Mouse (Mus musculus): ENCODE measurements around the gene Gm20388. TPM values are rescaled to one million over a fixed set of nuclear protein-coding genes. Genes with fewer than 3 reads are reported as not detected.

The Gm20388 gene
- total and polyA plus RNA-seq, 2 experiments from 2014 or later = 17.3 TPM; not detected in 1

DNA sequence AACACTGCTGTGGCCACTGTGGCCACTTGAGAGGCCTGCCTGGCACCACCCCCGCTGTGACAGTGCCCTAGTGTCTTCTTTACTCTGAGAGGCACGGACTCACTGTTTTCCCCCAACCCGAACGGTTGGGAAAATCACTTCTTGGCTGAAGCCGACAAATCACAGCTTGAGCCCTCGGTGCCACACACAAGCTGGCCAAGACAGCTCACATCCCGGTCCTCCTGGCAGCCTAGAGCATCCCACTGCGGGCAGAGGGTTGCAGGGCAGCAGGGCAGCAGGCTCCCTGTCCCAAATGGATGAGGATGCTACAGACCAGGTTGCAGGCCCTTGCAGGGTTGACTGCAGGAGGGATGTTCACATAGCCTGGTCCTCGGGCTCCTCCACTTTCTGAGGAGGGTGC, 1838.9 kb downstream of the Gm20388 start:
- TF ChIP-seq EP300 (IDR thresholded peaks at IDR 0.05; ENCODE audit: low read depth) (no peak), CTCF (IDR thresholded peaks at IDR 0.05; ENCODE audit: low read depth) (no peak)
- no peak for DNase-seq (ENCODE audit: low spot score)
- Histone ChIP-seq H3K27me3 (ENCODE audit: control insufficient read depth, insufficient read depth, low read length) (peaks cover 23% of the 10 kb centered on the region), H3K4me1 (ENCODE audit: control insufficient read depth, insufficient read depth) (no peaks in the 10 kb centered on the region), H3K4me2 (ENCODE audit: low read depth, low read length) (no peak overlapping the region), H3K27ac (ENCODE audit: low read depth) (no peak overlapping the region), H3K4me3 (ENCODE audit: low read depth, low read length) (no peak overlapping the region), H3K36me3 (replicated peaks; ENCODE audit: control insufficient read depth, insufficient read depth, low read length) (no peaks in the 10 kb centered on the region), H3K9ac (replicated peaks; ENCODE audit: low read depth, low read length) (no peak overlapping the region), H3K9me3 (replicated peaks; ENCODE audit: control insufficient read depth, low read length) (peaks cover 6% of the 10 kb centered on the region; the same call in 1 of the 2 replicates)
- 76% methylated on average over 9 of the region's 9 CpGs for WGBS
- no peak for ATAC-seq (ENCODE audit: insufficient read depth, low read depth)

DNA sequence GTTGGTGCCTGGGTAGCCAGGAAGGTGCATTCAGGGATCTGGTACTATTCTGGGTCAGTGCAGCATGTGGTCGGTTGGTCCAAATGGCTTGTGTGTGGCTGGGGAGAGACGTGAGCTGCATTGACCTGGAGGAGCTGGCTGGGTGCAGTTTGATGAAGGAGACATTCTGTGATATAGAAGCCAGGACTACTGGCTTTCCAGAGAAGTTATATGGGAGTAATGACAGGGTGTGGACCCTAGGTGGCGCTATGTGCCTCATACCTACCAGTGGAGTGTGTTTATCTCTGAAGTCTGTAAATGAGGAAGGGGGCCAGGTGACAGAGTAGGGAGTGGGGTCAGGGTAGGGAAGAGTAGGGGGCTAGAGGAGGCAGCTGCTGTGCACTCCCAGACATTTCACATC, 1839.9 kb downstream of the Gm20388 start:
- 26% methylated on average over 3 of the region's 3 CpGs for WGBS
- Histone ChIP-seq H3K27me3 (ENCODE audit: control insufficient read depth, insufficient read depth, low read length) (peaks cover 23% of the 10 kb centered on the region), H3K4me1 (ENCODE audit: control insufficient read depth, insufficient read depth) (no peaks in the 10 kb centered on the region)

DNA sequence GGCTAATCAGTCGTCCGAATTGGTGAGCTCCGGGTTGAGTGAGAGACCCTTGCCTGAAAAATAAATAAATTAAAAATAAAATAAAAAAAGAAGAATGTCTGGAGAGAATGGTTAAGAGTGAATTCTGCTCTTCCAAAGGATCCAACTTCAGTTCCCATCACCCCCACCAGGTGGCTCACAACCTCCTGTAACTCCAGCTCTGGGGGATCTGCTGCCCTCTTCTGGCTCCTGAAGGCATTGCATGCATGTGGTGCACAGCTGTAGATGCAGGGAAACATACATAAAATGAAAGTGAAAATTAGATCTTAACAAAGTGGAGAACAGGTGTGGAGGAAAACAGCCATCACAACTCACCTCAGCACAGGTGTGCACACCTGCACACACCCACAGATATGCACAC, 1840.8 kb downstream of the Gm20388 start:
- no peak overlapping the region for H3K4me2 ChIP-seq (ENCODE audit: low read depth, low read length)
- H3K4me1 ChIP-seq (ENCODE audit: control insufficient read depth, insufficient read depth) = no peaks in the 10 kb centered on the region
- DNase-seq (ENCODE audit: low spot score) = peak; percentile 49
- no peak overlapping the region for H3K27ac ChIP-seq (ENCODE audit: low read depth)
- H3K4me3 ChIP-seq (ENCODE audit: low read depth, low read length) = no peak overlapping the region
- peak; percentile 98 for TF ChIP-seq CTCF (IDR thresholded peaks at IDR 0.05; ENCODE audit: low read depth)
- no peak for TF ChIP-seq EP300 (IDR thresholded peaks at IDR 0.05; ENCODE audit: low read depth)
- 15% methylated on average over 3 of the region's 3 CpGs for WGBS
- H3K9ac ChIP-seq (replicated peaks; ENCODE audit: low read depth, low read length) = no peak overlapping the region
- ATAC-seq (ENCODE audit: insufficient read depth, low read depth) = no peak
- peaks cover 23% of the 10 kb centered on the region for H3K27me3 ChIP-seq (ENCODE audit: control insufficient read depth, insufficient read depth, low read length)
- peaks cover 6% of the 10 kb centered on the region; the same call in 1 of the 2 replicates for H3K9me3 ChIP-seq (replicated peaks; ENCODE audit: control insufficient read depth, low read length)
- H3K36me3 ChIP-seq (replicated peaks; ENCODE audit: control insufficient read depth, insufficient read depth, low read length) = no peaks in the 10 kb centered on the region

More for the DNA sequence above, 1839.9 kb downstream of the Gm20388 start:
- ATAC-seq (ENCODE audit: insufficient read depth, low read depth) (no peak), DNase-seq (ENCODE audit: low spot score) (no peak)
- H3K4me2 ChIP-seq (ENCODE audit: low read depth, low read length) = no peak overlapping the region
- H3K27ac ChIP-seq (ENCODE audit: low read depth) = no peak overlapping the region
- peaks cover 6% of the 10 kb centered on the region; the same call in 1 of the 2 replicates for H3K9me3 ChIP-seq (replicated peaks; ENCODE audit: control insufficient read depth, low read length)
- no peaks in the 10 kb centered on the region for H3K36me3 ChIP-seq (replicated peaks; ENCODE audit: control insufficient read depth, insufficient read depth, low read length)
- no peak overlapping the region for H3K4me3 ChIP-seq (ENCODE audit: low read depth, low read length)
- TF ChIP-seq CTCF (IDR thresholded peaks at IDR 0.05; ENCODE audit: low read depth) (no peak), EP300 (IDR thresholded peaks at IDR 0.05; ENCODE audit: low read depth) (no peak)
- H3K9ac ChIP-seq (replicated peaks; ENCODE audit: low read depth, low read length) = no peak overlapping the region

DNA sequence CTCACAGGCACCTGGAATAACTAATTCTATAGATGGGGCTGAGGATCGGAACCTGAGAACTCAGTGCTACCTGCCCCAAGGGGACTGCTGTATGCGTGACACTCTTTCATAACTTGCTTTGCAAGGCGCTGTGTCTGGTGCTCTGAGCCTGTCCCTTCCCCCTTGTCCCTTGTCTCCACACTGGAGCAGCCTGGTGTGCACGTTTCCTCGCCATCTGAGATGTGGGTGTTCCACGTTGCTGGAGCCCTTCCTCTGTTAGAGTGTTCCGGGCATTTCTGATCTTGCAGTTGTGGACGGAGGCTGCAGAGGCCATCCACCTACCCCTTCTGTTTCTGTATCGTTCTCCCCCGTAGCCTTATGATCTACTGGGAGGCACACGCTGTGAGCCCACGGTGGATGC, 1847.8 kb downstream of the Gm20388 start:
- H3K9ac ChIP-seq (replicated peaks; ENCODE audit: low read depth, low read length) = no peak overlapping the region
- 49% methylated on average over 12 of the region's 12 CpGs for WGBS
- TF ChIP-seq EP300 (IDR thresholded peaks at IDR 0.05; ENCODE audit: low read depth) (no peak), CTCF (IDR thresholded peaks at IDR 0.05; ENCODE audit: low read depth) (no peak)
- DNase-seq (ENCODE audit: low spot score) = no peak
- H3K4me2 ChIP-seq (ENCODE audit: low read depth, low read length) = no peak overlapping the region
- H3K9me3 ChIP-seq (replicated peaks; ENCODE audit: control insufficient read depth, low read length) = no peaks in the 10 kb centered on the region
- peaks cover 8% of the 10 kb centered on the region for H3K27me3 ChIP-seq (ENCODE audit: control insufficient read depth, insufficient read depth, low read length)
- H3K4me1 ChIP-seq (ENCODE audit: control insufficient read depth, insufficient read depth) = no peaks in the 10 kb centered on the region
- no peak overlapping the region for H3K27ac ChIP-seq (ENCODE audit: low read depth)
- H3K4me3 ChIP-seq (ENCODE audit: low read depth, low read length) = no peak overlapping the region
- no peak for ATAC-seq (ENCODE audit: insufficient read depth, low read depth)
- no peaks in the 10 kb centered on the region for H3K36me3 ChIP-seq (replicated peaks; ENCODE audit: control insufficient read depth, insufficient read depth, low read length)

DNA sequence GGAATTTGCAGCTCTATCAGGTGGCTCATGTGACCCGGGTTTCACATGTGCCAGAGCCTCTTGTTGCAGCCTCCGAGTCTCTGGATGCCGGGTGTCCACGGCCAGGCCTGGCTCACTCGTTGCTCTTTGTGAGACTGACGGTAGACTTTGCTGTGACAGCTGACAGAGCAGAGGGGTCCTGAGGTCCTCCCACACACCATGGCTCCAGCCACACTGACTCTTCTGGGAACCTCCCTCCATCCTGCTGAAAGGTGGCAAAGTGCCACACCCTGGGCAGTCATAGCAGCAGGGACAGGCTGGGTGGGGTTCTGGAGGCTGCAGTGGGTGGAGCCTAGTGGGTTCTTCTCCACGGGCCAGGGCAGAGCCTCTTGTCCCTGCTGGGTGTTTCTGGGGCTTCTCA, 1849.8 kb downstream of the Gm20388 start:
- Histone ChIP-seq H3K27me3 (ENCODE audit: control insufficient read depth, insufficient read depth, low read length) (no peaks in the 10 kb centered on the region), H3K4me2 (ENCODE audit: low read depth, low read length) (no peak overlapping the region), H3K36me3 (replicated peaks; ENCODE audit: control insufficient read depth, insufficient read depth, low read length) (no peaks in the 10 kb centered on the region), H3K4me1 (ENCODE audit: control insufficient read depth, insufficient read depth) (no peaks in the 10 kb centered on the region), H3K27ac (ENCODE audit: low read depth) (no peak overlapping the region), H3K9ac (replicated peaks; ENCODE audit: low read depth, low read length) (no peak overlapping the region), H3K9me3 (replicated peaks; ENCODE audit: control insufficient read depth, low read length) (no peaks in the 10 kb centered on the region), H3K4me3 (ENCODE audit: low read depth, low read length) (no peak overlapping the region)
- no peak for DNase-seq (ENCODE audit: low spot score)
- no peak for TF ChIP-seq CTCF (IDR thresholded peaks at IDR 0.05; ENCODE audit: low read depth)
- no peak for TF ChIP-seq EP300 (IDR thresholded peaks at IDR 0.05; ENCODE audit: low read depth)
- 53% methylated on average over 7 of the region's 7 CpGs for WGBS
- ATAC-seq (ENCODE audit: insufficient read depth, low read depth) = no peak

DNA sequence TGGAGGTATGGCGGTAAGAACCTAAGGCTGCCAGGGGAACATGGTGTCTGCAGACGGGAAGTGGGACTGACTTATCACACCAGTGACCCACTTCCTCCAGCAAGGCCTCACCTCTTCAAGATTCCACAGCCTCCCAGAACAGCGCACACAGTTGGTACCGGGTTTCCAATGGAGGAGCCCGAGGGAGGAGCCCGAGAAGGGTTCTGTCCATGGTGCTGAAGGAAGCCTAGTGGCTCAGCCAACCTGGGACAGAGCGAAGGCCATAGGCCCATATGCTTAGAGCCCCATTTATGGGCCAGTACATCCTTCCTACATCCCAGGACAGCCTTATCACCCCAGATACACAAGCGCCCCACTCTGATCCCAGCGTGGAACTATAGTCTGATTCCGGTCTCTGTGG, 1850.8 kb downstream of the Gm20388 start:
- DNase-seq (ENCODE audit: low spot score) = peak; percentile 53

More for the DNA sequence above, 1850.8 kb downstream of the Gm20388 start:
- WGBS = 24% methylated on average over 10 of the region's 10 CpGs
- H3K9ac ChIP-seq (replicated peaks; ENCODE audit: low read depth, low read length) = no peak overlapping the region
- TF ChIP-seq EP300 (IDR thresholded peaks at IDR 0.05; ENCODE audit: low read depth) (no peak), CTCF (IDR thresholded peaks at IDR 0.05; ENCODE audit: low read depth) (no peak)
- H3K27ac ChIP-seq (ENCODE audit: low read depth) = no peak overlapping the region
- no peaks in the 10 kb centered on the region for H3K27me3 ChIP-seq (ENCODE audit: control insufficient read depth, insufficient read depth, low read length)
- no peaks in the 10 kb centered on the region for H3K9me3 ChIP-seq (replicated peaks; ENCODE audit: control insufficient read depth, low read length)
- no peaks in the 10 kb centered on the region for H3K4me1 ChIP-seq (ENCODE audit: control insufficient read depth, insufficient read depth)
- no peak for ATAC-seq (ENCODE audit: insufficient read depth, low read depth)
- no peak overlapping the region for H3K4me2 ChIP-seq (ENCODE audit: low read depth, low read length)
- H3K4me3 ChIP-seq (ENCODE audit: low read depth, low read length) = no peak overlapping the region
- no peaks in the 10 kb centered on the region for H3K36me3 ChIP-seq (replicated peaks; ENCODE audit: control insufficient read depth, insufficient read depth, low read length)
